In genomic region chr10:115097163-115097562, GRCm38 (mm10) we compare ENCODE assay signal across 9 mouse cellular contexts.
DNase-seq lines count a peak whose midpoint lies in the region; ATAC-seq and TF ChIP-seq lines count a peak whose summit lies in the region.
"Had no signal": no experiment of that assay in that cellular context is flagged by ENCODE, and none has a peak within 500 bp of the region (broad histone marks: within the 10 kb centered on the region; RNA-seq: fewer than 3 reads in every experiment).

No protein-coding gene starts in this region.

- H3K9ac ChIP-seq in hindbrain, postnatal 0 days (replicated peaks; ENCODE audit: low read length): no peak overlapping the region
- H3K9ac ChIP-seq: limb, embryonic 12.5 days had no signal

- H3K4me2 ChIP-seq in hindbrain, postnatal 0 days (ENCODE audit: low read depth, low read length): no peak overlapping the region
- H3K4me2 ChIP-seq: limb, embryonic 12.5 days had no signal

- no peak overlapping the region for H3K4me3 ChIP-seq in forebrain, embryonic 10.5 days
- H3K4me3 ChIP-seq in hindbrain, postnatal 0 days (ENCODE audit: low read length): no peak overlapping the region
- H3K4me3 ChIP-seq: limb, embryonic 12.5 days had no signal

- H3K36me3 ChIP-seq in forebrain, embryonic 10.5 days (replicated peaks): no peaks in the 10 kb centered on the region
- H3K36me3 ChIP-seq in hindbrain, postnatal 0 days (ENCODE audit: insufficient read depth, low read length): no peaks in the 10 kb centered on the region
- no peaks in the 10 kb centered on the region; the same call in 1 of the 2 replicates for H3K36me3 ChIP-seq in splenic B cell, adult 2 months (ENCODE audit: control insufficient read depth, insufficient read depth, low read length, poor library complexity, severe bottlenecking)
- H3K36me3 ChIP-seq: limb, embryonic 12.5 days had no signal

- 19% methylated on average over 5 of the region's 5 CpGs for WGBS in forebrain, embryonic 10.5 days
- 10% methylated on average over 5 of the region's 5 CpGs for WGBS in hindbrain, postnatal 0 days

- H3K27ac ChIP-seq in forebrain, embryonic 10.5 days: no peak overlapping the region
- H3K27ac ChIP-seq in hindbrain, postnatal 0 days: no peak overlapping the region
- H3K27ac ChIP-seq: limb, embryonic 12.5 days had no signal

- H3K4me1 ChIP-seq in forebrain, embryonic 10.5 days: no peaks in the 10 kb centered on the region
- no peaks in the 10 kb centered on the region for H3K4me1 ChIP-seq in hindbrain, postnatal 0 days (ENCODE audit: insufficient read depth, low read length)
- H3K4me1 ChIP-seq: limb, embryonic 12.5 days had no signal

- peak; percentile 10 for DNase-seq in adrenal gland, adult 2 months
- DNase-seq in adrenal gland, postnatal 25 days: no peak
- peak; percentile 16 for DNase-seq in adrenal gland, postnatal 36 days
- DNase-seq in forebrain, embryonic 10.5 days (ENCODE audit: extremely low spot score, low spot score): peak; percentile 28
- peak; percentile 79 for DNase-seq in hindbrain, postnatal 0 days (ENCODE audit: low spot score)
- DNase-seq in layer of hippocampus, postnatal 25 days (ENCODE audit: extremely low spot score in 1 of 2, low spot score in 1 of 2): peak; percentile 19 to 62
- DNase-seq in splenic B cell, adult 2 months (ENCODE audit: low read depth, low spot score): peak; percentile 0

- ATAC-seq in hindbrain, postnatal 0 days: peak; percentile 86
- peak; percentile 99 for ATAC-seq in megakaryocyte progenitor cell, adult 5-6 weeks (replicated peaks; ENCODE audit: poor library complexity)

- peak; percentile 92 for TF ChIP-seq CTCF in hindbrain, postnatal 0 days (IDR thresholded peaks at IDR 0.05; ENCODE audit: low read depth)

- H3K27me3 ChIP-seq in forebrain, embryonic 10.5 days (ENCODE audit: poor library complexity, severe bottlenecking): no peaks in the 10 kb centered on the region
- H3K27me3 ChIP-seq in hindbrain, postnatal 0 days (ENCODE audit: insufficient read depth, low read length): no peaks in the 10 kb centered on the region
- no peaks in the 10 kb centered on the region for H3K27me3 ChIP-seq in splenic B cell, adult 2 months (ENCODE audit: control insufficient read depth, insufficient read depth, low read length, poor library complexity, severe bottlenecking)
- H3K27me3 ChIP-seq: limb, embryonic 12.5 days had no signal

- H3K9me3 ChIP-seq in forebrain, embryonic 10.5 days: no peaks in the 10 kb centered on the region
- 0 out of 2 replicates have a peak, but pooled peaks cover 4% of the 10 kb centered on the region for H3K9me3 ChIP-seq in hindbrain, postnatal 0 days (ENCODE audit: low read length)
- H3K9me3 ChIP-seq: limb, embryonic 12.5 days had no signal
